Mouse (Mus musculus): ENCODE measurements around the gene Usp24. TPM values are rescaled to one million over a fixed set of nuclear protein-coding genes. Genes with fewer than 3 reads are reported as not detected.

Usp24 gene
- polyA plus RNA-seq, 1 experiment: 12.1 TPM

- DNase-seq (ENCODE audit: low read depth): no peak
These were observed 112.6 kb downstream of the Usp24 start for GRCm38 (mm10) chr4:106428616-106429015.

DNA sequence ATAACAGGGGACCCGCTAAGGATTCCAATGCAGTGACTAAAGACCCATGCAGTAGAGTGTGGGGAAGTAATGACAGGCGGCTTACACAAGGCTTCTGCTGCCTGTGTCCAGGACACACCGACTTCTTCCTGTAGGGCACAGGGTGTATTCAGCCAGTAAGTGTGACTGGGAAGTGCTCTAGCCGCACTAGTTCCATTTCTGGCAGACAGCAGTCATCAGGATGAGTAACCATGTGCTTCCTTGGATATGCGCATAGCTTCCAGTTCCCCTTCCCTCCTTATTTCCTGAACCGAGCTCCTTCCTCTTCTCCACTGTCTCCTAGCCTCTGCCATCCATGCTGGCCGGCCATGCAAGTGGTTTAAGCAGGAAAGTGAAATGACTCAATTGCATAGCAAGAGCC, 113.1 kb downstream of the Usp24 start:
- DNase-seq (ENCODE audit: low read depth): no peak

DNA sequence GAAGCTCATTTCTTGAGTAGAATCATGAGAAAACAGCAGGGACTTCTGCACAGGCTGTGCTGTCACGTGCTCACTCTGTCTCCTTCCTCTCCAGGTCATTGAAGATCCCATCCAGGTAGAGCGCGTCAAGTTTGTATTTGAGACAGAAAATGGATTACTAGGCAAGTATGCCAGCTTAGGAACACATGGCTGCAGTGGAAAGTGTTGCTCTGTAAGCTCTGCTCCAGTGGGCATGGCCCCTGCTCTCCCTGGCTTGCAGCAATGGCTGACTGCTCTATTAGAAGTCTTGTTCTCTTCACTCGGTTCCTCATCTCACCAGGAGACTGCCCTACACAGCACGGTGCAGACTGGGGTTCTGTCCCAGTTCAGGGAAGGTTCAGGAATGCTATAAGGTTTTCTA, 114.4 kb downstream of the Usp24 start:
- no peak for DNase-seq (ENCODE audit: low read depth)

DNA sequence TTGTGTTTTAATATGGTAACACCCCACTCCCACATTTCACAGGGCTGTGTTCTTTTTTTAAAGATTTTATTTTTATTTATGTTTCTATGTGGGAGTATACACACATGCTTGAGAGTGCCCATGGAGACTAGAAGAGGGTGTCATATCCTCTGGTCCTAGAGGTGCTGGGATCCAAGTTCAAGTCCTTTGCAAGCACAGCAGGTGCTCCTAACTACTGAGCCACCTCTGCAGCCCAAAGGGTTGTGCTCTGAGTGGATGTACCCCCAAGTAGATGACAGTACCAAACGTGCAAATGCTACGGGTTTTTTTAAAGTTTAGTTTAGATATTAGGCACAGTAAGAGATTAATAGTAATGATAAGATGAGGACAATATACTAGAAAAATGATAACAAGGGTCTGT, 119.4 kb downstream of the Usp24 start:
- no peak for DNase-seq (ENCODE audit: low read depth)

DNA sequence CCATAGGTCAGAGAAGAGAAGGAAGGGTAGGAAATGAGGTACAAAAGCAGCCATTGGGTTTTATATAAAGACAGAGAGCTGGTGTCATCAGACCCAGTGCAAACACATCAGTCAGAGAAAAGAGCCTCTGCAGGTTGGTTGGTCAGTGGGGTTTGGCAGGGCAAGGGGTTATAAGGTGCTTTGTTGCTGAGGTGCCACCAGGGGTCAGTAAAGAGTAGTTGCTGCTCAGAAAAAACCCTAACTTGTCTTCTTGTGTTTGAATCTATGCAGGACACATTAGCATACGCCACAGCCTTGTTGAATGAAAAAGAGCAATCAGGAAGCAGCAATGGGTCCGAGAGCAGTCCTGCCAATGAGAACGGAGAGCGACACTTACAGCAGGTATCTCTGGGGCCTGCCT, 120.5 kb downstream of the Usp24 start:
- no peak for DNase-seq (ENCODE audit: low read depth)

DNA sequence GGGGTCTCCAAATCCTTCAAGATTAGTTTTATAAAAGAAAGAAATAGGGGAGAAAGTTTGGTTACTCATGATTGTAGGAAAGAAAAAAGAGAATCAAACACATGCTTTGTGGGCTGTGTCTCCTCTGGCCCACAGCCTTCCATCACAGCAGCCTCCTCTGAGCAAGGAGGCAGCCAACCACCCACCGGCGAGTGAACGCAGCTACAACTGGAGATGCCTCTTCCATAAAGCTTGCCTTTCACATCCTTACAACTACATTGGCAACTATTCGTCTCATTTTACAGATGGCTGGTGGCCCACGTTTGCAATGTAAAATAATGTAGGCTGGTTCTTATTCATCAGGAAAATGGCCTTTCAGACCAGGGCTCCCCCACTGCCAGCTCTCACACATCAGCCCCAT, 121.2 kb downstream of the Usp24 start:
- DNase-seq (ENCODE audit: low read depth): no peak

- no peak for DNase-seq (ENCODE audit: low read depth)
These were observed 122.8 kb downstream of the Usp24 start for GRCm38 (mm10) chr4:106438763-106439162.

GRCm38 (mm10) chr4:106443182-106443581, 127.2 kb downstream of the Usp24 start:
- DNase-seq (ENCODE audit: low read depth): no peak

- DNase-seq (ENCODE audit: low read depth): no peak
These were observed 133.3 kb downstream of the Usp24 start for GRCm38 (mm10) chr4:106449306-106449705.

GRCm38 (mm10) chr4:106452401-106452800, 136.4 kb downstream of the Usp24 start:
- no peak for DNase-seq (ENCODE audit: low read depth)

DNA sequence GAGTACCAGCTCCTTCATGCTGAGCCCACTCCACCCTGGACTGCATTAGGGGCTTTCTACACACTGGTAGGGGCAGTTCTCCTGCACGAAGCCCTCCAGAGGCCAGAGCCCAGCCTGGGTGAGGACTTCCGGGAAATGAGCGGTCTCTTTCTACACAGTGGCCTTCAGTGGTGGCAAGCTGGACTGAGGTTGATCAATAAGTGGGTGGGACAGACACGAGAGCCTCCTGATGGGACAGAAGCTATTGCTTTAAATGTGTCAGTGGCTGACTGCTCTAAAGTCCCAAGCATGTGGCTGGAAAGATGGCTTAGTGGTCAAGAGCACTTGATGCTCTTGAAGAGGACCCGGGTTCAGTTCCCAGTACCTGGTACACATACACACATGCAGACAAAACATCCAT, 137.1 kb downstream of the Usp24 start:
- DNase-seq (ENCODE audit: low read depth): no peak

- no peak for DNase-seq (ENCODE audit: low read depth)
These were observed 137.5 kb downstream of the Usp24 start for GRCm38 (mm10) chr4:106453516-106453915.

GRCm38 (mm10) chr4:106454541-106454940, 138.5 kb downstream of the Usp24 start:
- no peak for DNase-seq (ENCODE audit: low read depth)

DNA sequence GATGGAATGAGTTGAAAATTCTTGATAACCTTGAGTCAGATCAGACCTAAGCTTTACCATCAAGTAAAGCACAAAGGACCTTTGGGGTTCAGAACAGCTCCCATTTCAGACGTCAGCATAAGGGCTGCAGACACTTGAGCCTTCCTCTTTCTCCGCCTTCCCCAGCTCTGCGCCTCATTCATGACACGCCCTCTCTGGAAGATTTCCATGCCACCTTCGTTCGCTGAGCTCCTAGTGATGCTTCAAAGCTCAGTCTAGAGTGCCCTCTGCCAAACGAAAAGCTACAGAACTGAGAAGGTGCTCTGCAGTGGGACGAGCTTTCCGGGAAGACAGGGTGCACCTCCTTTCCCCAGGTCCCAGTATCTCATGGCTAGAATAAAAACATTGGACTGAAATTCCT, 146.0 kb downstream of the Usp24 start:
- DNase-seq (ENCODE audit: low read depth): no peak

DNA sequence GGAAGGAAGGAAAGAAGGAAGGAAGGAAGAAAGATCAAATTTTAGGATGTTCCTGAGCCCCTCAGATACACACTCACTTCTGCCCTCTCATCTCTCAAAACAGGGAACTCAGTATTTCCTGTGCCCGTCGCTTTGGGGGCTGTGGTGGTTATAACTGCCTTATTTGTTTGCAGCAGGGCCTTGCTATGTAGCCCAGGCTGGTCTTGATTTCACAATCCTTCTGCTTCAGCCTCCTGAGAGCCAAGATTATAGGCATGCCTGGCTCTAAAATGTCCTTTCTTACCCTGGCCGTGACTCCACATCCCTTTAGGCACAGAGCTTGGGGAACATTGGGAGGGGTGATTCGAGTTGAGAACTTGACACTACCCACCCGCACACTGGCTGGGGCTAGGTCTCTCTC, 146.5 kb downstream of the Usp24 start:
- DNase-seq (ENCODE audit: low read depth): no peak

GRCm38 (mm10) chr4:106463174-106463801, 147.3 kb downstream of the Usp24 start:
- no peak for DNase-seq (ENCODE audit: low read depth)

DNA sequence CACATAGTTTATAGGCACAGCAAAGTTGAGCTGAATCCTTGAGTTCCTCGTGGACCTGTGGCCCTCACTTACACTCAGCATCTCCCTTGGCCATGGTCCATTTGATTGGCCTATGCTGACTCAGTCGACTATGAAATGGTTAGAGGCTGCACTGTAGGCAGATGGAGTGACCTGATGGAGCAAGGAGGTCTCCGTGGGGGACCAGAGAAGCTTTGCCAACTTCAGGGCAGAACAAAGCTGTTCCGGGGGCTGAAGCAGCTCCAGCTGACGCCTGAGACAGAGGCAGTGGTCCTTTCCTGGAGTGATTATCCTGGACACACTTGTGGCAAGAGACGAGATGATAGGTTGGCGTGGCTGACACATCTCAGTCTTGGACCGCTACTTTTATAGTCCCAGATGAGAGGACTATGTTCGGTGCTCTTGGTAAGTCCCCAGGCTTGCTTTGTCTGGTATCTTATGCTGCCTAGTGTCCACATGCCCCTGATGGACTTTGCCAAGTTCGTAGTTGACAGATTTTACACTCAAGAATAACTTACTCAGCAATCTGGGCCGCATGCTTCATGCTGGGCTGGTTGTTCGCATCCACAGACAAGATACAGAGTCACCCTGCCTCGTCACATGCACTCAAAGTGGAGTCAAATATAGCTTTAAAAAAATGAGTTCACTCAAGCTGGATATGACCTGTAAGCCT, 151.6 kb downstream of the Usp24 start:
- no peak for DNase-seq (ENCODE audit: low read depth)

- no peak for DNase-seq (ENCODE audit: low read depth)
These were observed 154.9 kb downstream of the Usp24 start for GRCm38 (mm10) chr4:106470921-106471320.

DNA sequence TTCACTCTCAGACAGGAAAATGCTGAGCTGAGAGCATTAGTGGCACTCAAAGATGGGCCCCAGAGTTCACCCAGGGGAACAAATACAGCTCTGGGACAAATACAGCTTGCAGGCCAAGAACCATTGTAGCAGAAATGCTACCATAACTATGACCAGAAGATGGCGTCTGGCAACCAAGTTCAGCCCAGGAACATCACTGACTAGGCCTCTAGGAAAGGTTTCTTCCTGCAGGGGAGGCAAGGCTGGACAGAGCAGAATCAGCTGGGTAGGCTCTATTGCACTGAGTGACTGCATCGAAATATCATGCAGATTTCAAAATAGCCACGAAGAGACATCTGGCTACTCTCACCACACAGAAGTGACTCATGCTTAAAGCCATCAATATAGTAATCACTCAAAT, 156.3 kb downstream of the Usp24 start:
- peak; percentile 9 for DNase-seq (ENCODE audit: low read depth)

- no peak for DNase-seq (ENCODE audit: low read depth)
These were observed 158.2 kb downstream of the Usp24 start for GRCm38 (mm10) chr4:106474241-106474640.

DNA sequence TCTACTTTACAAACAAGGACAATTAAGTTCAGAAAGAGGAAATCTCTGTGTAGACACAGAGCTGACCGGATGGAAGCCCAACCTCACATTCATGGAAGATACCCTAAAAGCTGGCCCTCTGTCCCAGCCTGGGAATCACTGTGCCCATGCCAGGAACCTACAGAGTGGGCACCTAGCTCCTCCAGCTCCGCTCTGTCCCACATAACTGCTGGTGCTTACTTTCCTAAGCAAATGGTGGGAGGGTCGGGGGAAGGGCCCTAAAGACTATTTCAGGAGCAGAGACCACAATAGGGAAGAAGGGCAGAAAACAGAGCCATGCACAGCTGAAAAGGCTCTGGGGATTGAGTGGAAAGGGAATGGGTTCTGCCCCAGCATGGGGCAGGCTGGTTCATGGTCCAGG, 164.5 kb downstream of the Usp24 start:
- DNase-seq (ENCODE audit: low read depth): no peak

DNA sequence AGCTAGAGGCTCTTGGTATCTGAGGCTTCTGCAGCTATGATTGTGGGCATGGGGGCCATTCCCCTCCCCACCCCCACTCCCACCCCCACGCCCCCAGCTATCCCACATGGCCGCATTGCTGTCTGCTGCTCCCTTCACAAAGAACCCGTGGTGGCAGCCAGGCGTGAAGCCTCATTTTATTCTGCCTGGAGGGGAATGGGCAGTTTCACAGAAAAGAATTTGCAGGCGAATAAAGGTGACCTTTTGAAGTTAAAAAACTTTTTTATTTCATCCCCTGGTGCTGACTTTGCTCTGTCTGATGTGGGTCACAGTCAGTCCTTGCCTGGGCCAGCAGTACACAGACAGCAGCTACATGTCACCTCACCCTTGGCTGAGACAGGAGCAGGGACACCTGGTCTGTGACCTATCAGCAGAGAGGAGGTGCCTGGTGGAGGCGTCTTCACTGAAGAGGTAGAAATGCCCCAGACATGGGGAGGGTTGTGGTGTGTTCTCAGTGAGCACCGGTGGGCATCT, 167.3 kb downstream of the Usp24 start:
- no peak for DNase-seq (ENCODE audit: low read depth)

- no peak for DNase-seq (ENCODE audit: low read depth)
These were observed 167.8 kb downstream of the Usp24 start for GRCm38 (mm10) chr4:106483831-106484230.

DNA sequence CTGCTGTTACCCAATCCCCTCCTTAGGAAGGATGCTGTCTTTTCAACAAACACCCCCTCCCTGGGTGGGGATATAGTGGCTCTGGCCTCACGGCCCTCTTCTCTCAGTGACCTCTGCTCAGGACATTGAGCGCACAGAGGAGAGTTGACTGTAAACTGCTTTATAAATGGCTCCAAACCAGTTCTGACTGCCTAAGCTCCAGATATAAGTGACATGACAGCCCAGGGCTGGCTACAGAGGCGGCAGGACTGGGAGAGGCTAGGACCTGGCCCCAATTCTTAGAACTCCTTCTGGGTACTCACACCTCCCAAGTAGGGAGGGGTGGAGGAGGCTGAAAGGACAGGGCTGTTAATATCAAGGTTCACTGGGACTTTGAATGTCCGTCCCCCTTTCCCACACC, 174.6 kb downstream of the Usp24 start:
- DNase-seq (ENCODE audit: low read depth): no peak
